Mouse (Mus musculus) myocyte (in vitro differentiated cells): ENCODE measurements around the gene Tmem92.

Experiments used
- CEBPB ChIP-seq: IDR thresholded peaks from 2 replicates; pipeline ENCODE4 v1.6.1; 2011; ENCODE audit warnings: mild to moderate bottlenecking, moderate library complexity; ENCODE audit not compliant: poor library complexity, insufficient read depth, severe bottlenecking
- E2F4 ChIP-seq: IDR thresholded peaks from one replicate; pipeline ENCODE4 v1.6.1; 2011; ENCODE audit warnings: mild to moderate bottlenecking, control low read depth, moderate library complexity; ENCODE audit not compliant: insufficient read depth
- MAX ChIP-seq: IDR thresholded peaks from one replicate; pipeline ENCODE4 v1.6.1; 2011; ENCODE audit warnings: low read depth, mild to moderate bottlenecking, control low read depth
- MYOG ChIP-seq, 3 experiments: IDR thresholded peaks; one replicate each; pipeline ENCODE4 v1.6.1; 2011; ENCODE audit warnings: control low read depth in 2 of 3, low read depth in 2 of 3, mild to moderate bottlenecking in 2 of 3; ENCODE audit not compliant: insufficient read length in 2 of 3, control insufficient read depth in 1 of 3, insufficient read depth in 1 of 3
- POLR2A ChIP-seq: IDR thresholded peaks from one replicate; pipeline ENCODE4 v1.6.1; 2011; ENCODE audit warnings: low read depth, mild to moderate bottlenecking, control low read depth, moderate library complexity; ENCODE audit not compliant: insufficient read length
- POLR2AphosphoS2 ChIP-seq: IDR thresholded peaks from one replicate; pipeline ENCODE4 v1.6.1; 2011; ENCODE audit warnings: low read depth, control low read depth; ENCODE audit not compliant: insufficient read length
- SRF ChIP-seq: IDR thresholded peaks from one replicate; pipeline ENCODE4 v1.6.1; 2011; ENCODE audit warnings: low read depth; ENCODE audit not compliant: control insufficient read depth, insufficient read length
- TCF12 ChIP-seq: IDR thresholded peaks from one replicate; pipeline ENCODE4 v1.6.1; 2011; ENCODE audit warnings: mild to moderate bottlenecking, control low read depth; ENCODE audit not compliant: poor library complexity, insufficient read depth, severe bottlenecking
- TCF3 ChIP-seq: IDR thresholded peaks from one replicate; pipeline ENCODE4 v1.6.1; 2011; ENCODE audit warnings: low read depth, control low read depth; ENCODE audit not compliant: insufficient read length
- USF1 ChIP-seq: IDR thresholded peaks from one replicate; pipeline ENCODE4 v1.6.1; 2011; ENCODE audit warnings: low read depth, mild to moderate bottlenecking, control low read depth, moderate library complexity

GRCm38 (mm10) chr11:94741732-94742272 lies 40.7 kb downstream of the Tmem92 start, which contains the start of gene Cdc34b:
- TF ChIP-seq POLR2A, result no peak
- TF ChIP-seq MAX, result no peak
- TF ChIP-seq MYOG (IDR thresholded peaks at IDR 0.05; ENCODE audit: control insufficient read depth in 1 of 3, insufficient read depth in 1 of 3, insufficient read length in 2 of 3, low read depth in 2 of 3), result no peak
- no peak for TF ChIP-seq E2F4
- no peak for TF ChIP-seq USF1
- no peak for TF ChIP-seq POLR2AphosphoS2
- TF ChIP-seq SRF, result no peak
- TF ChIP-seq TCF3, result no peak
- TF ChIP-seq TCF12, result no peak
- no peak for TF ChIP-seq CEBPB
